Mouse (Mus musculus) hindbrain, embryonic 14.5 days (tissue): Measurements from ENCODE around the gene Ncoa4. TPM values are rescaled to one million over a fixed set of nuclear protein-coding genes. Genes with fewer than 3 reads are reported as not detected.
A peak's percentile ranks its signal among the peaks of the same experiment; 100 is the strongest.
"Not testable (repeated sequence)": the region's sequence is repeated elsewhere in the genome, so short reads cannot be mapped to it uniquely, and the experiment has no call there.

ENCODE experiments used
- ATAC-seq: fragments of 200-750 bp; cut with Nextera tagmentation; 2 replicates; pipeline ENCODE4 v1.8.0; 2017; ENCODE audit warnings: moderate number of reproducible peaks, mild to moderate bottlenecking, moderate TSS enrichment, moderate library complexity; ENCODE audit not compliant: low FRiP score
- DNase-seq: peaks from one replicate; pipeline ENCODE4 v3.0.0-alpha.2; 2015; ENCODE audit warnings: low spot score
- H3K27ac ChIP-seq: fragments of 300-500 bp; sonication (generic); 2 replicates; pipeline ENCODE4 v1.5.1; 2014; ENCODE audit warnings: mild to moderate bottlenecking, moderate library complexity
- H3K27me3 ChIP-seq: fragments of 300-500 bp; sonication (generic); 2 replicates; pipeline ENCODE4 v1.6.1; 2014; ENCODE audit warnings: mild to moderate bottlenecking, low read length, mixed read lengths; ENCODE audit not compliant: control insufficient read depth, insufficient read depth
- H3K36me3 ChIP-seq: fragments of 300-500 bp; sonication (generic); replicated peaks from 2 replicates; pipeline ENCODE4 v1.6.1; 2014; ENCODE audit not compliant: control insufficient read depth, insufficient read depth
- H3K4me1 ChIP-seq: fragments of 300-500 bp; sonication (generic); replicated peaks from 2 replicates; pipeline ENCODE4 v1.6.1; 2014; ENCODE audit warnings: antibody characterized with exemption, low read length, mixed read lengths; ENCODE audit not compliant: control insufficient read depth, insufficient read depth
- H3K4me2 ChIP-seq: fragments of 300-500 bp; sonication (generic); replicated peaks from 2 replicates; pipeline ENCODE4 v1.6.1; 2014; ENCODE audit warnings: mild to moderate bottlenecking, moderate library complexity
- H3K4me3 ChIP-seq: fragments of 300-500 bp; sonication (generic); replicated peaks from 2 replicates; pipeline ENCODE4 v1.5.1; 2014; ENCODE audit warnings: mild to moderate bottlenecking, low read length
- H3K9ac ChIP-seq: fragments of 300-500 bp; sonication (generic); 2 replicates; pipeline ENCODE4 v1.6.1; 2014
- H3K9me3 ChIP-seq: fragments of 300-500 bp; sonication (generic); 2 replicates; pipeline ENCODE4 v1.6.1; 2016; ENCODE audit warnings: low read length; ENCODE audit not compliant: control insufficient read depth
- WGBS: fragments of 180-500 bp; shearing (Covaris S2); extraction: QIAGEN DNeasy Blood & Tissue Kit; methylation state at CpG from one replicate; pipeline ENCODE4 v1.1.7; 2014; 5-methylcytosine and 5-hydroxymethylcytosine counted together
- polyA plus RNA-seq: library from polyadenylated mRNA; unstranded; fragments of >200 nt; fragmentation: Nextera tagmentation; extraction: Ambion mirVana; gene quantifications from 2 replicates; pipeline ENCODE4 v1.2.1, GENCODE M21; 2014

Gene Ncoa4
- 124 and 146 TPM in 2 replicates for polyA plus RNA-seq

DNA sequence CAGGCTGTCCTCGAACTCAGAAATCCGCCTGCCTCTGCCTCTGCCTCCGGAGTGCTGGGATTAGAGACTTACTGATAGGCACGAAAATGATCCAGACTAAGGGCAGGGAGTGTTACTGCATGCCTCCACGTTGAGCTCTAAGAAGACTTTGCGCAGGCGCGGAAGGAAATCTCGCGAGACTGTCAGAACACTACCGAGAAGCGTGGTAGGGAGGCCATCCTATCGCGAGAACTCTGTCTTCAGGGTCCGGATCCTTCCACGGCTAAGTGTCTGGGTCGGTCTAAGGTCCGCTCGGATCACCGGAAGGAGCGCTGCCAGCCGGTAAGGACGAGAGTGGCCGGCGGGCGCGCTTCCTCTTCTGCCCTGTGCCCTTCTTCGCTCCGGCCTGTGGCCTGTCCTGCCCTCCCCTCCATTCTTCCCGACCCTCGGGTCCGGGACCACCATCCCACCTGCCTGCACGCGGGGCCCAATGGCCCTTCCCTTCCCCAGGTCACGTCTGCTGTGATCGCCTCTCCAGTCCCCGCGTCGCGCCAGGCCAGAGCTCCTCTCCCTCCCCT, at the start of gene Ncoa4:
TSS of gene Ncoa4 (plus strand) at position 176 of the 557 bp plus-strand sequence.
- ATAC-seq (peak; percentile 97), DNase-seq (peak; percentile 100)
- no peaks in the 10 kb centered on the region for H3K27me3 ChIP-seq
- H3K36me3 ChIP-seq: no peaks in the 10 kb centered on the region
- no peaks in the 10 kb centered on the region for H3K9me3 ChIP-seq
- peak within 1 kb of the TSS; percentile 86 for H3K4me3 ChIP-seq
- peaks cover 19% of the 10 kb centered on the region for H3K4me1 ChIP-seq
- peak within 1 kb of the TSS; percentile 82 for H3K27ac ChIP-seq
- peak within 1 kb of the TSS; percentile 94 for H3K4me2 ChIP-seq
- under 1% methylated on average over 40 of the region's 40 CpGs for WGBS
- peak within 1 kb of the TSS; percentile 97 for H3K9ac ChIP-seq

DNA sequence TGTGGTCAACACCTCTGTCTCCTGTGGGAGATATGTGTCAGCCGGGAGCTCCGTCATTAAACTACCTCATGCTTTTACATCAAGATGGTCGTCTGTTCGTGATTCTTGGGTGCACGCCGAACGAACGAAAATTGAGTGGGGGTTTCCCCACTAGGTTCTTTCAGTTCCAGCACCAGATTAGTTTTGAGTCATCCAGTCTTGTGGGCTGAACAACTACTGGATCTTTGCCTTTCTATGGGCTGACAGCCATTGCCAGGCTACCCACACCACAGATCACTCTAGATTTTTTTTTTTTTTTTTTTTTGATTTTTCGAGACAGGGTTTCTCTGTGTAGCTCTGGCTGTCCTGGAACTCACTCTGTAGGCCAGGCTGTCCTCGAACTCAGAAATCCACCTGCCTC, 47.5 kb upstream of the Ncoa4 start:
- H3K36me3 ChIP-seq, H3K4me1 ChIP-seq, H3K9ac ChIP-seq, ATAC-seq, DNase-seq, H3K27me3 ChIP-seq, H3K9me3 ChIP-seq, H3K4me3 ChIP-seq, H3K27ac ChIP-seq, H3K4me2 ChIP-seq: not testable (repeated sequence)
- 92% methylated on average over 9 of the region's 10 CpGs for WGBS

- Histone ChIP-seq H3K36me3 (no peaks in the 10 kb centered on the region), H3K4me3 (no peak overlapping the region), H3K9me3 (no peaks in the 10 kb centered on the region), H3K4me2 (no peak overlapping the region), H3K4me1 (no peaks in the 10 kb centered on the region), H3K27me3 (no peaks in the 10 kb centered on the region), H3K9ac (no peak overlapping the region), H3K27ac (no peak overlapping the region)
- 72% methylated on average over 11 of the region's 11 CpGs for WGBS
- ATAC-seq: no peak
- DNase-seq: no peak
Measured at GRCm38 (mm10) chr14:32120940-32121919, 38.4 kb upstream of the Ncoa4 start.

DNA sequence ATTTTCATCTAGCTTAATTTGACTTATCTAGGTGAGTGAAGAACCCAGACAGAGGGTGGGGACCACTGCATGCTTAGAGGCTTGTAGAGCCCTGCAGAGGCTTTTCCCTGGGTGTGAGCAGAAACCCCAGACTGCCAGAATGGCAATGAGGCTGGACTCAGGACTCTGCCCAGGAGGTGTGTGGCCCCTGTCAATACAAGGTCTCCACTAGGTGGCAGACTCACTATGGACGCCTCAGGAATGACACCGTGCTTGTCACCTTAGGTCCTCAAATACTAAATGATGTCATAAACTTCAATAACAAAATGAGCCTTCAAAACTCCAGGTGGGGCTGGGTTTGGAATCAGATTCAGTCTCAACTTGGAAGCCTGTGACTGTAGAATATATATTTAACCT, 37.7 kb upstream of the Ncoa4 start:
- Histone ChIP-seq H3K27me3 (no peaks in the 10 kb centered on the region), H3K4me1 (no peaks in the 10 kb centered on the region), H3K9me3 (no peaks in the 10 kb centered on the region), H3K4me3 (no peak overlapping the region), H3K27ac (no peak overlapping the region), H3K9ac (no peak overlapping the region), H3K36me3 (no peaks in the 10 kb centered on the region), H3K4me2 (no peak overlapping the region)
- DNase-seq (no peak), ATAC-seq (no peak)
- 44% methylated on average over 2 of the region's 2 CpGs for WGBS

GRCm38 (mm10) chr14:32124261-32124660, 35.4 kb upstream of the Ncoa4 start:
- Histone ChIP-seq H3K9ac (no peak overlapping the region), H3K36me3 (no peaks in the 10 kb centered on the region), H3K4me1 (no peaks in the 10 kb centered on the region), H3K9me3 (no peaks in the 10 kb centered on the region), H3K4me3 (no peak overlapping the region), H3K27ac (no peak overlapping the region), H3K27me3 (no peaks in the 10 kb centered on the region), H3K4me2 (no peak overlapping the region)
- DNase-seq (no peak), ATAC-seq (no peak)
- 70% methylated on average over 3 of the region's 3 CpGs for WGBS

GRCm38 (mm10) chr14:32125256-32125655, 34.4 kb upstream of the Ncoa4 start:
- H3K27ac ChIP-seq, DNase-seq, H3K4me1 ChIP-seq, ATAC-seq, H3K4me2 ChIP-seq, H3K36me3 ChIP-seq, H3K4me3 ChIP-seq, H3K27me3 ChIP-seq, H3K9me3 ChIP-seq, H3K9ac ChIP-seq: not testable (repeated sequence)
- 88% methylated on average over 5 of the region's 5 CpGs for WGBS

GRCm38 (mm10) chr14:32128409-32128808, 31.3 kb upstream of the Ncoa4 start:
- H3K4me3 ChIP-seq: no peak overlapping the region
- no peak overlapping the region for H3K27ac ChIP-seq
- WGBS: 86% methylated on average over 5 of the region's 5 CpGs
- ATAC-seq (no peak), DNase-seq (no peak)
- no peak overlapping the region for H3K9ac ChIP-seq
- no peaks in the 10 kb centered on the region for H3K9me3 ChIP-seq
- H3K36me3 ChIP-seq: no peaks in the 10 kb centered on the region
- no peak overlapping the region for H3K4me2 ChIP-seq
- no peaks in the 10 kb centered on the region for H3K27me3 ChIP-seq
- H3K4me1 ChIP-seq: no peaks in the 10 kb centered on the region

DNA sequence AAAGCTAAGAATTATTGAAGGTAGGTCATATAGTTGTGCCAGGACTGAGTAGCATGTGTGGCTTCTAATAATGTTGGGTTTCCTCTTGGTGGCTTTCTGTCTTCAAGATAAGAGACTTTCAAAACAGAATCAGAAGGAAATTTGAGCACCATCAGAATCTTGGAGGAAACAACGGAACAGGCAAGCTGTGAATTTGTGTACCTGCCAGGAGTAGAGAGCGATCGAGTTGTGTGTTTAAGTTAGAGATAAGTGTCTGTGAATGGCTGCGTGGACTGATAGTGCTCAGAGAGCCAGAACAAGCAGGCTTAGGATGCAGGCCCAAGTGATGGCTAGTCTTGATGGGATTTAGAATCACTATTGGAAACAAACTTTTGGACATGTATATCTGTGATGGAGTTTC, 27.8 kb upstream of the Ncoa4 start:
- H3K9ac ChIP-seq: no peak overlapping the region
- DNase-seq (no peak), ATAC-seq (no peak)
- no peaks in the 10 kb centered on the region for H3K4me1 ChIP-seq
- no peaks in the 10 kb centered on the region for H3K27me3 ChIP-seq
- no peak overlapping the region for H3K4me2 ChIP-seq
- no peaks in the 10 kb centered on the region for H3K36me3 ChIP-seq
- H3K27ac ChIP-seq: no peak overlapping the region
- no peaks in the 10 kb centered on the region for H3K9me3 ChIP-seq
- no peak overlapping the region for H3K4me3 ChIP-seq
- 91% methylated on average over 4 of the region's 4 CpGs for WGBS

DNA sequence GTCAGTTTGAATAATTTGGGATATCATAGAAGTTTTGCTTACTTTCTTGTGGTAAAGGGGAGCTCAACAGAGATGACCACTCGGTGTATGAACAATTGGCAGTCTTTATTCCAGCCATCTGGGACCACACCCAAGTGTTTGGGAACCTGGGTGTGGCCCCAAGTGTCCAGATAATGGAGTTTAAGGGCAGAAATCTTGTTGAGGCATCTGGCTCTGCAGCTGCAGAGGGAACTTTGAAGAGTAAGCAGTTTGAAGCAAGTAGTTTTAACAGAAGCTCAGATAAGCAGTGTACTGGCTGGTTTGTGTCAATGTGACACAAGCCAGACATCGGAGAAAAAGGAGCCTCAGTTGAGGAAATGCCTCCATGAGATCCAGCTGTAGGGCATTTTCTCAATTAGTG, 25.4 kb upstream of the Ncoa4 start:
- DNase-seq: no peak
- Histone ChIP-seq H3K36me3 (no peaks in the 10 kb centered on the region), H3K4me3 (no peak overlapping the region), H3K27me3 (no peaks in the 10 kb centered on the region), H3K9ac (no peak overlapping the region), H3K27ac (no peak overlapping the region), H3K4me2 (no peak overlapping the region), H3K9me3 (no peaks in the 10 kb centered on the region), H3K4me1 (no peaks in the 10 kb centered on the region)
- WGBS: 93% methylated on average over 2 of the region's 2 CpGs
- ATAC-seq: no peak
